Mouse (Mus musculus) neural tube, embryonic 10.5 days (tissue): ENCODE data around the gene Mecom.

Experiments used
- DNase-seq: peaks from one replicate; pipeline ENCODE4 v3.0.0-alpha.2; 2017; ENCODE audit warnings: low spot score; ENCODE audit errors: extremely low spot score

Mecom gene

DNA sequence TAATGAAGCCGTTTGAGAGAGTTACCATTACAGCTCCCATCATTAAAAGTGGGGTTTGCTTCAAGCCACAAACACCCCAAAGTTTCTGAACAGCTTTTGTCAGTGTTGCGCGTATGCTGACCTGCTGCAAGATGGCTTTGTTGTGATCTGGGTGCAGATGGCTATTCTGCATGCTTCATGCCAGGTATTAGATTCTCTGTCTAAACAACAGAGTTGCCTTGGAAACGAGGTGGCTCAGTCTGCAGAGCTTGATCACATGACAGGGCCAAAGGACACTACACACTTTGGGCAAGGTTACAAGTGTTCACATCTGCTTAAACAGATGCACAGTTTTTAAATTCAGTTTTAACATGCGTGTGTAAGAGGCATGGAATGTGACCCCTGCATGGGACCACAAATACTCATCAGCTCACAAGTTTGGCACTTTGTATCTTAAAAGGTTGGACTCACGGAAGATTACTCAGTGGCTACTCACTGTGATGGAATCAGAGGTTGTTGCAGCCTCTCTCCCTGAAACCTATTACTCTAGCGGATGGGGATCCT, 390.6 kb downstream of the Mecom start:
- no peak for DNase-seq

DNA sequence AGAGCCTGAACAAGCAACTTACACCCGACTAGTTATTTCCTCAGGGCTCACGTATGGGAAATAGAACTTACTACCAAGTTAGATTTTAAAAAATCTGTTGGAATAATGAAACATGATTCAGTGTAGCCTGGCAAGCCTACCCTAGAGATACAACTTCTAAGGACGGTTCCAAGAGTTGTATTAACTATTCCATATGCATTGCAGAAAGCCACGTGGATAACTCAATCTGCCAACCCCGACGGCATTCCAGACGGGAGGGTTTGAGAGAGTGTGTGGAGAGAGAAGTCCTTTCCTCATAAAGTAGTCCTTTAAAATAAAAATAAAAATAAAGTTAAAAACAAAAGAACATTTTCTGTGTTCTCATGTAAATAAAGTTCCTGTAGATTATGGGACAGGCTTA, 393.4 kb downstream of the Mecom start:
- DNase-seq = no peak

DNA sequence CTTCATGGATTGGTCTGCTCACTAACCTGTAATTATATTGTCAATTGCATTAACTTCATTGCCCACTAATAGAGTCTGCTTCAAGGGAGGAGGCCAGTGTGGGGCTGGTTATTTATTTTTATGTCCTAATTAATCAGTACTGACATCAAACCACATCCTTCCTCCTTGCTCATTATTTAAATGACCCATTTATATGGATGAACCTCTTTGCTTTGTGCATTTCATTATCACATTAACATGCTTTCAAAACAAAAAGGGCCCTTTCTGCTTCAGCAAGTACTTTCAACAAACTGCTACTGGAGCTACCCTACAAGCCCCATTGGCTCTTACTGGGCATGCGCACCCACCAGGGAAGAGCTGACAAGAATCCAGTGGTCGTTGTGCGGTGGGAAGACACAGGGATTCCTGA, 393.9 kb downstream of the Mecom start:
- DNase-seq = no peak

DNA sequence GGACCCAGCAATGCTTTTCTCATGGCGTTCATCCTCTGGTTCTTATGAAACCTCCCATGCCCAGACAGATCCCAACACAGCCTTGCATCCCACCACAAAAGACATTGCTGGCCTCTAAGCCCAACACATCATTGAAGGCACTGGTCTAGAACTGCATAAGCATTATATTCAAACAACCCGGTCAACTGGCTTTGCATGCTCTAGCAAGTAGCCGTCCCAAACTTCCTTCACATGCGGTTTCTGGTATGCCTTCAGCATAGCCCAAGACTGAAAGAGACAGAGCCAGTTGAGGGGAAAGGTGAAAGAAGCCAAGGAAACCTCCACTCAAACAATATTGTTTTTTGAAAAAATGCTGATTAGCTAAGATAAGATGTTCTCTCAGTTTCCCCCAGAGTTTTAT, 397.7 kb downstream of the Mecom start:
- no peak for DNase-seq

DNA sequence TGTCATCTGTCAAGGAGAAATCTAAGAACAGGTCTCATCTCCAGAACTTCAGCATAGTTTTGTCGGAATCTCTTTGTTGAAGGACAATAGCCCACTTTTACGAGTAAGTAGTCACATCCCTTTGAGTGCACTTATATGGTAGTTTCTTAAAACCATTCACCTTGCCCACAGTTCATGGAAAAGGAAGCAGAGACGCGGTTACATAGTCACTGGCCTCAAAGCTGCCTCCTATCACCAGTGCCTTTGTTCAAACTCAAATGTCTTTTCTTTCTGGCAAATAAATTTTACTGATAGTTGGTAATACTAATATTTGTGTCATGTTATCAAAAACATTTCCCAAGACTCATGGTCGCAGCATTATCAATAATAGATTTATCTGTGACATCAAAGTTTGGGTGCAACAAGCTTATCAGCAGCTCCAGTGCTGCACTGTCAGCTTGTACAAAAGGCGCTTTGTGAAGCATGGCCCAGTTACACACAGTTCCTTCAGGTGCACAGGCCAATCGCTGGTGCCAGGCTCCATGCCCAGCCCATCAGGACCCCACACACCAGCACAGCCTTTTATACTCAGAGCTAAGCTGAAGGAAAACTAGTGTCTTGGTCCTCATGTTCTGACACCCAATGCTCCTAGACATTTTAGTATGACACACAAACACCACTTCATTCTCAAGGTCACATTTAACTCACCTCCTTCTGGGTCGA, 399.3 kb downstream of the Mecom start:
- DNase-seq = no peak

DNA sequence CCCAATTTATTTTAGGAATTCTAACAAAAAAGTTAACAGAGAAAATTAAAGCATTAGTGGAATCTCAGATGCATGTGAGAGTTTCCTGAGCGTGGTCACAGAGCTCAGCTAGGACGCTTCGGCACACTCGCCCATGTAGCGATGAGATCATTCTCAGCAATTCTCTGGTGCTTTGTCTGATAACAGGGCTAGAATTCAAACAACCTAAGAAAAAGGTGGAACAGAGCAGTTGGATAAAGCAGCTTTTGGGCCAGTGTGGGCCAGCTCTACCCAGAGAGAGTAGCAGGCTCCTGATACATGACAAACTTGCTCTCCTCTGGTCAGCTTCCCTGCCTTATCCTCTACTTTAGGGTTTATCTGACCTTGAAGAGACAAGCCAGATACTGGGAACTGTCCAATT, 402.8 kb downstream of the Mecom start:
- no peak for DNase-seq

DNA sequence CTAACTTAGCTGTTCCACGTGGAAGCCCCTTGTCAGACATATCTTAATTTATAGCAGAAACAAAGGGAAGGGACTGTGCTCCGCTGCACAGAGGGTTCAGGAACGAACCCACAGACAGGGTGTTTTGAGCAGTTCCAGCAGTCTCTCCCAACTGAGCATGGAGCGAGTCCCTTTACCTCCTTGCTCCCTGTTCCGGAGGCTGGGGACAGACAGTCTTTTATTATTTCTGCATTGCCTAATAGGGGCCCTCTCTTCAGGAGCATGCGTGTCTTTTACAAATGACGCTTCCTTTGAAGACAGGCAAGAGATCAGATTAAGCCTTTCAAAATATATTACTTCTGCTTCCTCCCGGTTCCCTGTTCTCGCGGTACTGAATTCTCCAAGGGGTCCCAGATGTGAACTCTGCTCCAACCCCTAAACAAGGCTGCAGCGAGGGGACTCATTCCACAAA, 403.8 kb downstream of the Mecom start:
- no peak for DNase-seq

DNA sequence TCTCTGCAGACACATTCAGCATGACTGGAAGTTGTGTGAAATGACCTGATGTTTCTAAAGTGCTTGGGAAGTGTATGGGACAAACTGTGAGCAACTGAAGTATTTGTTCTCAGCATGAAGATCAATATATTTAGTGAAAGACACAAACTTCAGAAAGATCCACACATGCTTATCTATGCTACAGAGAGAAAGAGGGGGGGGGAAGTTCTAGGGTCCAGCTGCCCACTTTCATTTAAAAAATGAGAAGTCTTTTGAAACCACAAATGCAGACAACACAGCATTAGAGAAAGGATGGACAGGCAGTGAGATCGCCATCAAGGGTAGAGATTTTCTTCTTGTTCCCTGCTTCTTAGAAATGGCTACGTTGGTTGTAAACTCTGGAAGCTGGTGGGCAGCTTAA, 404.4 kb downstream of the Mecom start:
- no peak for DNase-seq

DNA sequence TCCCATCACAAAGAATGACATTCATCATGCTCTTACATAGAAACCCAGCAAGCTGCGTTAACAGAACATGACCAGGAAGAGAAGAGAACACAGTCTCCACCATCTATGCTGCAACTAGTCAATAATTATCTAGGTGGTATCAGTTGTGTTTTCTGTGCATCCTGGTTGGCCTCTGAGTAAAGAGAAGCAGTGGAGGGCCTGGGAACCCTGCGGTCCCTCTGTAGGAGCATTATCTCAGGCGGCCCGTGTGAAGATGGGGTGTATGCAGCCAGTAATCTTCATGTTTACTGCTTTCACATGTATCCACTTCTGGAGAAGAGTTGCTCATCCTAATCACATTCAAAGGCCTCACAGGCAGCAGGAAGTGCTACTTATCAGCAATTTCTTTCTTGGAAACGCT, 407.5 kb downstream of the Mecom start:
- no peak for DNase-seq

DNA sequence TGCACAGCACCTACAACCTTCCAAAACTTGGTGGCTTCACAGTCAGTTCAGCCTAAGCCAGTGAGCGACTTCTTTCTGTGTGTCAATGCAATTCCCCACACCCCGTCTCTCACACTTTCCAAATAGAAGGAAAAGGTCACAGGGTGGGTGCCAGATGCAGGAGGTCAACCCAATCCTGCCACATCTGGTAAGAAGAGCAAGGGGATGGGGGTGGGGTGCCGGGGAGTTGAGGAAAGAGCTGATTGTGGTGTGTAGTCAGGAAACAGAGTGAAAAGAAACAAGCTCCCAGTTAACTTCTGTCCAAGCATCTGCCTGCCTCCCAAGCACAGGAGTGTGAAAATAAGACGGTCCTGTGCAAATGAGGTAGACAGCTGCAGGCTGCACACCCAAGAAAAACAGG, 408.1 kb downstream of the Mecom start:
- DNase-seq = peak; percentile 40

DNA sequence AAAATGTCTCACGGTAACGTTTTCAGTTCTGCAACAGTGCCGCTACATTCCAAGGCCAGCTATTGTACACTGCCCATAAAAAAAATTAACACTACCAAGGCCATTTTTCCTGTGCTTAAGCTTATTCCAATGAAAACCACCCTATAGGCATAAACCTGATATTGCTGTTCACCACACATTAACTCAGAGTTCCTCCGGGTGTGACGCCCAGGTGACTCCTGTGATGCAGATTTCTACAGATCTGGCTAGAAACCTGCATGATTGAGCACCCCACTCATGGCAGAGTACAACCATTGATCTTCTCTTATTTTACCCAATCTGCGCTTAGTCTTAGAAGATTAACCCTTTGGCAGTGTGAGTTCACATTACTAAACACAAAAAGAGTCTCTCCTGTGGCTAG, 409.2 kb downstream of the Mecom start:
- DNase-seq = no peak

DNA sequence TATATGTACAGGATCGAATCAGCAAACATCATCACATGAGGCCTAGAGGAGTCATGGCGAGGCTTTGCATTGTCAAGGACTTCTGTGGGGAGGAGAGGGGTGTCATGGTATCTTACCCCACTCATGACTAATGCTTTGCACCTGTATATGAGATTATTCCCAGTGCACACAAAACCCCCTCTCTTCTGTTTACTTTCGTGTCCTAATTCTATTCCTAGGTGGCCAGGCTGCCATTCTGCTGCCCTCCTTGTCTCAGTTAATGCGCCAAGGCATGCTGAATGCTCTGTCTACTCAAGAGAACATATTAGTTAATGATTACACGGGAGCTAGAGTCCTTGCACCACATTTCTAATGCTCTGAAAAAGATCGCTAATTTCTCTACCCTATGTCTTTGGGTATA, 412.0 kb downstream of the Mecom start:
- no peak for DNase-seq

DNA sequence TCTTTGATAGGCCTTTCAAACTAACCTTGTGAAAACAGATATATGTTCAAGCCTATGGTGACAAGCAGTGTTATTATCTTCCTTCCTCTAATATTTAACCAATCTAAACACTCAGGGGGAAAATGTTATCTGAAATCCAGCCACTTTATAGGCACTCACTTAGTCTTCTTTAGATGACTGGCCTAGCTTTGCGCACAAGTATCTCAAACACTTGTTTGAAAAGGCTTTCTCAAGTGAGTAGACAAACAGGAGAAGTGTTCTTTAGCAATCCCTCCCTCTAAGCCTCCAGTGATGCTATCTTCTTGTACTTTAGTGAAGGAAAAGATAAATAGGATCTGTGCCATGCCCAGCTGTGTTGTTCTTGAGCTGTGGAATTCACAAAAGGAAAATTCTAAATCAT, 412.7 kb downstream of the Mecom start:
- no peak for DNase-seq

DNA sequence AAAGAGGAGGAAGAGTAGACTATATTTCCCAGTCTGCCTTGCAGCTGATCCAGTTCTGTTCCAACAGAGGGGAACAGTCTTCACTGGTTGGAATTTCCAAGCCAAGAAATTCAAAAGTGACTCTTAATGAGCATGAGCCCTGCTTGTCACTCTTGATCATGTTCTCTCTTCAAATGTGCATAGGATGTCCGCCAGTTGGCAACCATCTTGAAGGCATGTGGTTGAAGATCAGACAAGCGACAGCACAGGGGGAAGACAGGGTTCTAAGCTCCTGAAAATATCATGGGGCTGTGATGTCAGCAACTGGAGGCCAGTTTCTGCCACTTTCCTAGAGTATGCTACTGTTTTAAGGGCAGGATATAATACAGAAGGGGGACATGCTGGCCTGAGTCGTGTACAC, 414.8 kb downstream of the Mecom start:
- DNase-seq = no peak

DNA sequence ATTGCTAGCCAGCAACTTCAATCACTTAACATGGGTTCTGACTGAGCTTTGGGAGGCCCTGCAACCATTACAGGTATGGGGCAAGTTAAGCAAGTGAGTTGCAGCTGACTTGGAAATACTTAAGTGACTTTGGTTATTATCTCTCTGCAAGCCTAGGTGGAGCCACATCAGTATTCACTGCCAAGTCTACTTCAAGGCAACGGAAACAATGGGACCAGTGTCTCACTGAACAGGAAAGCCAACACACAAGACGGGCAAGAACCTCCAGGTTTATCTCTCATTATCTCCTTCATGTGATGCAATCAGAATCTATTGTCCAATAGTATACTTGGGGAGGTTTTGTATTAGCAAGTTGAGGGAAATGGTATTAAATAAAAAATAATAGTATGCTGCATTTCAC, 415.4 kb downstream of the Mecom start:
- no peak for DNase-seq

DNA sequence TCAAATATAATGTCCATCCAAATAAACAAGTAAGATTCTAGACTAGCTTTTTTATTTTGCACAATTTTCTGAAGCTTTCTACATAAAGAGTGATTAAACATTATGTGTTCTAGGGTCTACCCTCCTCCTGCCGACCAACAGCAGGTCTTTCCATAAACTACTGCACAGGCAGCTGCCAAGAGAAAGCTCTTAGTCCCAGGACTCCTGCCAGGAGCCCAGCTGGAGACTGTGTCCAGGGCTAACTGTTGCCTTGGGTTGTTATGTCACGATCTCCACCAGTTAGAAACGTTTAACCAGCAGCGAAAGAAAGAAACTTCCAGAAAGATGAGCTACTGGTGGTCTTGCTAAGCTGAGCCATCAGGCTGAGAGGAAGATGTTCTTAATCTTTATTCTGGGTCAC, 417.3 kb downstream of the Mecom start:
- DNase-seq = no peak

DNA sequence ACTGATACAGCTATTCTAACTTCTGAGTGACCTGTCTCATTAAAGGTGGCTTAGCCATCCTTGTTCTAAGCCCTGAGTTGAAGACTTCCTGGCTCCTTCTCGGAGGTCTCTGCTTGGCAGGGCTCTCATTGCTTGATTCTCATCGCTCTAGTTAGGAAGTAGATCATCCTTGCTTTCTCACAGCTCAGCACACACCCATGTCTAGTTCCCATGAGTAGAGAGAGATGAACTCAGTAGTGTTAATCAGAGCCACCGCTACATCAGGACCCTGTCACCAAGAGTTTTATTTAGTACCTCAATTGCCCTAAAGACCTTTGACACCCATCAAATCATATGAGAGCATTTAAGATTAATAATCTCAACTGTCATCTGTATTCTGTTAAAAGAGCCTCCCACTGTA, 425.2 kb downstream of the Mecom start:
- DNase-seq = no peak

DNA sequence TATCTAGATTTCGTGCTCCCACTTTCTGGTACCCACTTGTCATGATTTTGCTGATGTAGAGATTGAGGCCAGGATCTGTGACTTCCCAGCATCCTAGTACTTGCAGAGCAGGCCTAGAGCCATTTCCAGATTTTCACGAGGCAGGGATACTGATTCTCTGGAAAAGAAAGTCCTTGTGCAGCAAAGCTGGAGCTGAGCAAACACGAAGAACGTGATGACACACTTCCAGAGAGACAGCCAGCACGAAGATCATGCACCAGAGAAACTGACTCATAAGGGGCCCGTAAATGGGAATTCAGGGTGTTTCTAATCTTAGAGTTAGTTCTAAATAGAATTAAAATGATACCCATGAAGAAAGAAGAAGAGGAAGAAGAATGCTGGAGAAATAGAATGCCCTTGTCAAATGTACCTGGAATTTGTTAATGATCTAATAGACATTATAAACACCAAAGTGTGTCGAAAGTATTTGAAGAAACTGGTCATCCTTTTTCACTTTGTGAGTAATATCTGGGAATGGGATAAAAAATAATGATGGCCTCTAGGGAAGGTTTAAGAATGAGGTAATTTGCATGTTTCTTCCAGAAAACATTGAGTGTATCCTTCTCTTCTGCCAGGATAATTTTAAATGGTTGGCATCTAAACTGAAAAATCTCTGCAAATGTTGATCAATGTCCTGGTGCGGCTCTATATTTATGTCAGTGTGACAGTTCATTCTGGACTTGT, 426.9 kb downstream of the Mecom start:
- DNase-seq = no peak

DNA sequence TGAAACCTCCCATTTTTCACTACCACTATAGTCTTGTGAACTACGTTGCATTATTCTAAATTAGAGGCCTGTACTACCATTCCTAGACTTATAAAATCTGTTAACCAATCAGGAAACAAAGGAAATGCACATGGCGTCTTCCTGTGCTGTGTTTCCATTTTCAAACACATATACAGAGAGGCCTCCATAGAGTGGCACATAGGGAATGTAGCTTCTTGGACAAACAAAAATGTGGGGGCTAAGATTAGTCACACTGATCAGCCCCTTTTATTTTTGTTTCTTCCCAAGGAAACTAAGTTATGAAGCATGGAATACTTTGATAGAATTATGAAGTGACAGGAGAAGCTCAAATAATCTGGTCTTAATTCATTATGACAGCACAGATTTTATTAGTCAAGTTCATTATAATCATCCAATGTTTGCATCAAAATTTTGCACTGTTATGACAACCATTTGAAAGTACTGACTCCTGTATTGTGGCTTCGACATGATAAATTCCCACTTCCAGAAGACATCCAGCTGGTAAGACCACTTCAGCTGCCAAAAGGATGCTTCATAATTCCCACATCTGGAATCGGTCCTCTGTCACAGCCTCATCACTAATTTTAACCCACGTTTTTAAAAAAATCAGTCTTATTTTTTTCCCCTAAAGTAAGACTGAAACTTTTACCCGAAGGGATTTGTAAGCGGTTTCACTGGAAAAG, 429.1 kb downstream of the Mecom start:
- DNase-seq = no peak

DNA sequence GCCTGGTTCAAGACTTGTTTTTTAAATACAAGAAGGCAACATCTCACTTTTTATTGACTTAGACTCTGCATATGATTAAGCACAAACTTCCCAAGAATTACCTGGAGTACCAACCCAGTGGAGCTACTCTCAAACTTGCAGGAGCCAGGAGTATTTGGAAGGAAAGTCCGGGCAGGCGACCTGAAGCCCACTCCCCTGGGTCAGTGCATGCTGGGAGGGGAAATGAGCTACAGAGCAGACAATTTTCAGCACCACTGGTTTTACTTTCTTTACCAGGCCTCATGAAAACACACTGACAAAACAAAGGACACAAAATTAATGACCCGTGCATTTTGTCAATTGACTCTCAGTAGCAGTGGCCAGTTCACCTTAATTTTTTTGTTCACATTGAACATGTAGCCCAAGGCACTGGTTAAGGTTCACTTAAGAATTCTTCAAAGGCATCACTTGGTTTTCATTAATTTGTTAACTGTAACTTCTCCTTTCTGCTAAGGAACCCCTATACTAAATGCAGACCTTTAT, 434.5 kb downstream of the Mecom start:
- DNase-seq = no peak

DNA sequence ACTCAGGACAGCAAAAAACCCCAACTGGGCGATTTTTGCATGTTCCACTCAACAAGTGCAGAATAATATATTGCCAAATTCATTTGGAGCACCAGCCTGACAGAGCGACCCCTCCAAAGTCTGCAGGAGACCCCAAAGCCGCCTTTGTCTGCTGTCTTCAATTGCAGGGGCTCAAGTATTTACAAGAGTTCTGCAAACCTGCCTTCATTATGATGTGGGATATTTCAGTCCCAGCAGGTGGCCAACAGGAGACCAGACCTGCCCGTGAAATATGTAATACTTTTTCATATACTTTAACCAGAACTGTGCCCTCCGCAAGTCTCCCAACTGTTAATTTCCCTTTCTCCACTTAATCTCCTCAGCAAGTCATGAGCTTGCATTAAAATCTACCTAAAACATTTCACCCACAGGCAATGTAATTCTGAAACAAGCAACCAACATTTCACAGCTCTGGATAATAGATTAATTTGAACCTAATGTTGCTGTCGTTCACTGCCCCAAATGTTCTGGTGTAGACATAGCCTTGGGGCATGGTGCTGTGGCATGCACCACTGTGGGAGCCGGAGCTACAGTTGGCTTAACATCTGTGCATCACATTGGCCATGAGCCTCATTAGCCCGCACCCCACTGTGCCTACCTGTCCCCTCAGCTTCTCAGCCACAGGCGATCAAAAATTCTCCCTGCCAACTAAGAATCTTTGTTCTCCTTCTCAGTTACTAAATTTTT, 439.7 kb downstream of the Mecom start:
- no peak for DNase-seq
